Mouse (Mus musculus) urinary bladder, postnatal 10 days (tissue): ENCODE results near the gene Slit1.

Experiments used
- DNase-seq: peaks from one replicate; pipeline ENCODE4 v3.0.0; 2022; ENCODE audit warnings: low spot score

The Slit1 gene

GRCm38 (mm10) chr19:41743396-41743795 lies at the start of gene Slit1:
Slit1 (minus strand) TSS chr19:41743665.
- no peak for DNase-seq

- DNase-seq = no peak
Measured at GRCm38 (mm10) chr19:41792934-41793486, 49.5 kb upstream of the Slit1 start.

GRCm38 (mm10) chr19:41791384-41791783 lies 47.9 kb upstream of the Slit1 start:
- no peak for DNase-seq

- DNase-seq = no peak
Measured at GRCm38 (mm10) chr19:41789110-41789961, 45.9 kb upstream of the Slit1 start.

- DNase-seq = no peak
Measured at GRCm38 (mm10) chr19:41786896-41787295, 43.4 kb upstream of the Slit1 start.

- no peak for DNase-seq
Measured at GRCm38 (mm10) chr19:41777514-41777913, 34.0 kb upstream of the Slit1 start.

GRCm38 (mm10) chr19:41768711-41769110 lies 25.2 kb upstream of the Slit1 start:
- DNase-seq = no peak

GRCm38 (mm10) chr19:41766628-41767027 lies 23.2 kb upstream of the Slit1 start:
- no peak for DNase-seq

GRCm38 (mm10) chr19:41763870-41764660 lies 20.6 kb upstream of the Slit1 start:
- DNase-seq = peak; percentile 53

- DNase-seq = no peak
Measured at GRCm38 (mm10) chr19:41761529-41761928, 18.1 kb upstream of the Slit1 start.

- no peak for DNase-seq
Measured at GRCm38 (mm10) chr19:41759765-41760164, 16.3 kb upstream of the Slit1 start.

GRCm38 (mm10) chr19:41759270-41759669 lies 15.8 kb upstream of the Slit1 start:
- no peak for DNase-seq

GRCm38 (mm10) chr19:41754760-41755159 lies 11.3 kb upstream of the Slit1 start:
- no peak for DNase-seq

GRCm38 (mm10) chr19:41751906-41752305 lies 8.4 kb upstream of the Slit1 start:
- no peak for DNase-seq

- DNase-seq = no peak
Measured at GRCm38 (mm10) chr19:41747436-41747835, 4.0 kb upstream of the Slit1 start.

GRCm38 (mm10) chr19:41745941-41746557 lies 2.6 kb upstream of the Slit1 start:
- DNase-seq = no peak

- no peak for DNase-seq
Measured at GRCm38 (mm10) chr19:41738896-41739295, 4.6 kb downstream of the Slit1 start.

GRCm38 (mm10) chr19:41738429-41738805 lies 5.0 kb downstream of the Slit1 start:
- DNase-seq = no peak

- no peak for DNase-seq
Measured at GRCm38 (mm10) chr19:41737657-41738428, 5.6 kb downstream of the Slit1 start.

GRCm38 (mm10) chr19:41734685-41735084 lies 8.8 kb downstream of the Slit1 start:
- DNase-seq = no peak

- DNase-seq = no peak
Measured at GRCm38 (mm10) chr19:41725491-41725890, 18.0 kb downstream of the Slit1 start.
